9 mouse cellular contexts compared by ENCODE assay signal in genomic region chr11:72023581-72023980, GRCm38 (mm10). TPM values are rescaled to one million over a fixed set of nuclear protein-coding genes. Genes with fewer than 3 reads are reported as not detected.
DNase-seq lines count a peak whose midpoint lies in the region; ATAC-seq lines count a peak whose summit lies in the region.
"Had no signal": no experiment of that assay in that cellular context is flagged by ENCODE, and none has a peak within 500 bp of the region (broad histone marks: within the 10 kb centered on the region; RNA-seq: fewer than 3 reads in every experiment).

No protein-coding gene starts in this region.

- WGBS in forebrain, embryonic 10.5 days, result 52% methylated on average over 10 of the region's 10 CpGs
- 37% methylated on average over 10 of the region's 10 CpGs for WGBS in forebrain, embryonic 12.5 days
- WGBS in liver, embryonic 11.5 days, result 40% methylated on average over 10 of the region's 10 CpGs

- no peaks in the 10 kb centered on the region for H3K36me3 ChIP-seq in forebrain, embryonic 10.5 days (replicated peaks)
- H3K36me3 ChIP-seq in forebrain, embryonic 12.5 days (replicated peaks), result no peaks in the 10 kb centered on the region
- H3K36me3 ChIP-seq in liver, embryonic 11.5 days (ENCODE audit: control insufficient read depth, insufficient read depth, low read length), result no peaks in the 10 kb centered on the region
- H3K36me3 ChIP-seq: hindbrain, embryonic 15.5 days had no signal

- no peak for ATAC-seq in forebrain, embryonic 12.5 days (ENCODE audit: low FRiP score)
- no peak for ATAC-seq in liver, embryonic 11.5 days (replicated peaks; ENCODE audit: low FRiP score)
- peak; percentile 19 for ATAC-seq in activated CD4-positive, CD25-positive, alpha-beta regulatory T cell, adult 4 months

- no peak overlapping the region for H3K4me2 ChIP-seq in forebrain, embryonic 12.5 days
- no peak overlapping the region for H3K4me2 ChIP-seq in liver, embryonic 11.5 days
- H3K4me2 ChIP-seq: hindbrain, embryonic 15.5 days had no signal

- H3K9ac ChIP-seq in forebrain, embryonic 12.5 days, result no peak overlapping the region
- H3K9ac ChIP-seq in liver, embryonic 11.5 days (ENCODE audit: low read depth, low read length), result no peak overlapping the region
- H3K9ac ChIP-seq: hindbrain, embryonic 15.5 days had no signal

- peak; percentile 30 for DNase-seq in forebrain, embryonic 10.5 days (ENCODE audit: extremely low spot score, low spot score)
- peak; percentile 28 for DNase-seq in liver, embryonic 11.5 days (ENCODE audit: low spot score)
- no peak for DNase-seq in liver
- peak; percentile 40 for DNase-seq in neural tube, embryonic 10.5 days (ENCODE audit: extremely low spot score, low spot score)
- no peak for DNase-seq in layer of hippocampus, postnatal 36 days
- DNase-seq in embryo, embryonic 9.5 days (ENCODE audit: extremely low spot score), result no peak

- peaks cover 12% of the 10 kb centered on the region for H3K4me1 ChIP-seq in forebrain, embryonic 10.5 days
- H3K4me1 ChIP-seq in forebrain, embryonic 12.5 days, result peaks cover 7% of the 10 kb centered on the region
- no peaks in the 10 kb centered on the region for H3K4me1 ChIP-seq in liver, embryonic 11.5 days (replicated peaks; ENCODE audit: control insufficient read depth, insufficient read depth, low read length)

- no peaks in the 10 kb centered on the region for H3K9me3 ChIP-seq in forebrain, embryonic 10.5 days
- no peaks in the 10 kb centered on the region for H3K9me3 ChIP-seq in forebrain, embryonic 12.5 days
- no peaks in the 10 kb centered on the region for H3K9me3 ChIP-seq in liver, embryonic 11.5 days (ENCODE audit: control insufficient read depth, low read length)
- H3K9me3 ChIP-seq: hindbrain, embryonic 15.5 days had no signal

- no peak overlapping the region for H3K27ac ChIP-seq in forebrain, embryonic 10.5 days
- H3K27ac ChIP-seq in forebrain, embryonic 12.5 days, result no peak overlapping the region
- H3K27ac ChIP-seq in liver, embryonic 11.5 days (ENCODE audit: low read depth, low read length), result no peak overlapping the region
- H3K27ac ChIP-seq: hindbrain, embryonic 15.5 days had no signal

- peaks cover 8% of the 10 kb centered on the region; the same call in 1 of the 2 replicates for H3K27me3 ChIP-seq in forebrain, embryonic 10.5 days (ENCODE audit: poor library complexity, severe bottlenecking)
- H3K27me3 ChIP-seq in forebrain, embryonic 12.5 days, result 0 out of 2 replicates have a peak, but pooled peaks cover 5% of the 10 kb centered on the region
- H3K27me3 ChIP-seq in liver, embryonic 11.5 days (replicated peaks; ENCODE audit: control insufficient read depth, insufficient read depth, low read length), result no peaks in the 10 kb centered on the region
- H3K27me3 ChIP-seq: hindbrain, embryonic 15.5 days had no signal

- H3K4me3 ChIP-seq in forebrain, embryonic 10.5 days, result no peak overlapping the region
- no peak overlapping the region for H3K4me3 ChIP-seq in forebrain, embryonic 12.5 days (replicated peaks)
- no peak overlapping the region for H3K4me3 ChIP-seq in liver, embryonic 11.5 days (ENCODE audit: low read depth, low read length)
- H3K4me3 ChIP-seq: hindbrain, embryonic 15.5 days had no signal

RNA-seq across cellular contexts. Expression of gene Aipl1, which starts 13.7 kb away (rescaled TPM):
- polyA plus RNA-seq in forebrain, embryonic 10.5 days (2016; fragmentation: Nextera tagmentation; extraction: Ambion mirVana), result 0.64 and 0.66 TPM in 2 replicates
- polyA plus RNA-seq in forebrain, embryonic 12.5 days (2016; fragmentation: Nextera tagmentation; extraction: Ambion mirVana), result 0.37 and 0.50 TPM in 2 replicates
- 0.16 and 0.25 TPM in 2 replicates for polyA plus RNA-seq in liver, embryonic 11.5 days (2014; fragmentation: Nextera tagmentation; extraction: Ambion mirVana)
- under 1 TPM in 1 of 2 experiments, not detected in 1; 0.33 TPM for polyA plus RNA-seq in activated CD4-positive, CD25-positive, alpha-beta regulatory T cell, adult 4 months (2017; shearing (Covaris generic))
- not detected for total RNA-seq in layer of hippocampus, postnatal 36 days (2021)

RNA-seq across cellular contexts. Expression of gene Pimreg, which starts 18.3 kb away (rescaled TPM):
- 265 and 279 TPM in 2 replicates for polyA plus RNA-seq in forebrain, embryonic 10.5 days (2016; fragmentation: Nextera tagmentation; extraction: Ambion mirVana)
- 187 and 191 TPM in 2 replicates for polyA plus RNA-seq in forebrain, embryonic 12.5 days (2016; fragmentation: Nextera tagmentation; extraction: Ambion mirVana)
- 74.9 and 78.5 TPM in 2 replicates for polyA plus RNA-seq in liver, embryonic 11.5 days (2014; fragmentation: Nextera tagmentation; extraction: Ambion mirVana)
- polyA plus RNA-seq in activated CD4-positive, CD25-positive, alpha-beta regulatory T cell, adult 4 months (2017; shearing (Covaris generic)), result 1 to 10 TPM; 9.5 to 9.7 TPM
- under 1 TPM; 0.45 to 0.63 TPM for total RNA-seq in layer of hippocampus, postnatal 36 days (2021)

Comparison
In these comparisons a context has a peak if more than half of its experiments do, and no peak if none do; other contexts are left out.
1. DNase-seq: peak in forebrain, embryonic 10.5 days (single experiment), liver, embryonic 11.5 days (single experiment) and neural tube, embryonic 10.5 days (single experiment); none in liver (single experiment), layer of hippocampus, postnatal 36 days (0 of 2) and embryo, embryonic 9.5 days (single experiment).